Mouse (Mus musculus) hindbrain, postnatal 0 days (tissue): ENCODE data around the gene Cradd. TPM values are rescaled to one million over a fixed set of nuclear protein-coding genes. Genes with fewer than 3 reads are reported as not detected.

Experiments
- ATAC-seq: fragments of 200-750 bp; cut with Nextera tagmentation; 2 replicates; pipeline ENCODE4 v1.8.0; 2017; ENCODE audit warnings: mild to moderate bottlenecking, moderate TSS enrichment, moderate library complexity
- DNase-seq: peaks from one replicate; pipeline ENCODE4 v3.0.0-alpha.2; 2015; ENCODE audit warnings: low spot score
- H3K27ac ChIP-seq: fragments of 300-500 bp; sonication (generic); 2 replicates; pipeline ENCODE4 v1.5.1; 2014; ENCODE audit warnings: mild to moderate bottlenecking
- H3K27me3 ChIP-seq: fragments of 300-500 bp; sonication (generic); 2 replicates; pipeline ENCODE4 v1.6.1; 2014; ENCODE audit warnings: low read length, mixed read lengths; ENCODE audit not compliant: insufficient read depth
- H3K36me3 ChIP-seq: fragments of 300-500 bp; sonication (generic); 2 replicates; pipeline ENCODE4 v1.6.1; 2014; ENCODE audit warnings: low read length, mixed read lengths; ENCODE audit not compliant: insufficient read depth
- H3K4me1 ChIP-seq: fragments of 300-500 bp; sonication (generic); 2 replicates; pipeline ENCODE4 v1.6.1; 2014; ENCODE audit warnings: antibody characterized with exemption, low read length, mixed read lengths; ENCODE audit not compliant: insufficient read depth
- H3K4me2 ChIP-seq: fragments of 300-500 bp; sonication (generic); 2 replicates; pipeline ENCODE4 v1.6.1; 2014; ENCODE audit warnings: low read depth, mild to moderate bottlenecking, low read length, moderate library complexity, mixed read lengths
- H3K4me3 ChIP-seq: fragments of 300-500 bp; sonication (generic); 2 replicates; pipeline ENCODE4 v1.5.1; 2014; ENCODE audit warnings: low read length
- H3K9ac ChIP-seq: fragments of 300-500 bp; sonication (generic); replicated peaks from 2 replicates; pipeline ENCODE4 v1.6.1; 2014; ENCODE audit warnings: mild to moderate bottlenecking, low read length, moderate library complexity, mixed read lengths
- H3K9me3 ChIP-seq: fragments of 300-500 bp; sonication (generic); 2 replicates; pipeline ENCODE4 v1.6.1; 2016; ENCODE audit warnings: low read length, mixed read lengths
- CTCF ChIP-seq: IDR thresholded peaks from 2 replicates; pipeline ENCODE4 v1.5.1; 2016; ENCODE audit warnings: antibody characterized with exemption, control low read depth, low read depth
- WGBS: fragments of 180-500 bp; shearing (Covaris S2); extraction: QIAGEN DNeasy Blood & Tissue Kit; methylation state at CpG from one replicate; pipeline ENCODE4 v1.1.7; 2014; 5-methylcytosine and 5-hydroxymethylcytosine counted together
- polyA plus RNA-seq: library from polyadenylated mRNA; unstranded; fragments of >200 nt; fragmentation: Nextera tagmentation; extraction: Ambion mirVana; gene quantifications from 2 replicates; pipeline ENCODE4 v1.2.1, GENCODE M21; 2015
- total RNA-seq: library from RNA; depleted of rRNA; stranded (reverse); fragments of >200 nt; gene quantifications from 2 replicates; pipeline ENCODE4 v1.2.3, GENCODE M21; 2014

Cradd gene
- total and polyA plus RNA-seq, 2 experiments from 2014 or later, result 8.9 to 15.5 TPM

- no peaks in the 10 kb centered on the region for H3K9me3 ChIP-seq
- H3K4me1 ChIP-seq, result no peaks in the 10 kb centered on the region
- DNase-seq, result no peak
Observed at GRCm38 (mm10) chr10:95288206-95288605, 35.7 kb downstream of the Cradd start.

GRCm38 (mm10) chr10:95287351-95287750 lies 36.6 kb downstream of the Cradd start:
- no peaks in the 10 kb centered on the region for H3K4me1 ChIP-seq

More at GRCm38 (mm10) chr10:95288206-95288605, 35.7 kb downstream of the Cradd start:
- TF ChIP-seq CTCF, result no peak
- no peak overlapping the region for H3K4me3 ChIP-seq
- no peak overlapping the region for H3K27ac ChIP-seq
- no peak overlapping the region for H3K4me2 ChIP-seq
- no peaks in the 10 kb centered on the region for H3K36me3 ChIP-seq
- no peaks in the 10 kb centered on the region for H3K27me3 ChIP-seq
- WGBS, result 41% methylated on average over 4 of the region's 4 CpGs
- ATAC-seq, result no peak
- no peak overlapping the region for H3K9ac ChIP-seq

GRCm38 (mm10) chr10:95283434-95283833 lies 40.5 kb downstream of the Cradd start:
- no peak for TF ChIP-seq CTCF
- H3K9ac ChIP-seq, result no peak overlapping the region
- H3K27me3 ChIP-seq, result no peaks in the 10 kb centered on the region
- H3K4me2 ChIP-seq, result no peak overlapping the region
- H3K27ac ChIP-seq, result no peak overlapping the region
- DNase-seq (no peak), ATAC-seq (no peak)
- 90% methylated on average over 12 of the region's 12 CpGs for WGBS
- H3K9me3 ChIP-seq, result no peaks in the 10 kb centered on the region
- no peak overlapping the region for H3K4me3 ChIP-seq
- no peaks in the 10 kb centered on the region for H3K36me3 ChIP-seq
- 0 out of 2 replicates have a peak, but pooled peaks cover 4% of the 10 kb centered on the region for H3K4me1 ChIP-seq

More at GRCm38 (mm10) chr10:95287351-95287750, 36.6 kb downstream of the Cradd start:
- no peaks in the 10 kb centered on the region for H3K27me3 ChIP-seq
- no peaks in the 10 kb centered on the region for H3K9me3 ChIP-seq
- H3K9ac ChIP-seq, result no peak overlapping the region
- 86% methylated on average over 8 of the region's 8 CpGs for WGBS
- DNase-seq (no peak), ATAC-seq (no peak)
- H3K36me3 ChIP-seq, result no peaks in the 10 kb centered on the region
- no peak for TF ChIP-seq CTCF
- H3K4me3 ChIP-seq, result no peak overlapping the region
- H3K27ac ChIP-seq, result no peak overlapping the region
- no peak overlapping the region for H3K4me2 ChIP-seq

GRCm38 (mm10) chr10:95281996-95282395 lies 41.9 kb downstream of the Cradd start:
- H3K9ac ChIP-seq, result no peak overlapping the region
- H3K36me3 ChIP-seq, result no peaks in the 10 kb centered on the region
- TF ChIP-seq CTCF, result no peak
- H3K27me3 ChIP-seq, result no peaks in the 10 kb centered on the region
- no peak overlapping the region for H3K4me2 ChIP-seq
- H3K4me1 ChIP-seq, result 0 out of 2 replicates have a peak, but pooled peaks cover 4% of the 10 kb centered on the region
- DNase-seq, result no peak
- no peaks in the 10 kb centered on the region for H3K9me3 ChIP-seq
- H3K27ac ChIP-seq, result no peak overlapping the region
- WGBS, result 94% methylated on average over 3 of the region's 3 CpGs
- H3K4me3 ChIP-seq, result no peak overlapping the region
- no peak for ATAC-seq

- Histone ChIP-seq H3K27me3 (no peaks in the 10 kb centered on the region), H3K27ac (no peak overlapping the region), H3K4me1 (0 out of 2 replicates have a peak, but pooled peaks cover 4% of the 10 kb centered on the region), H3K4me3 (no peak overlapping the region), H3K9ac (no peak overlapping the region), H3K36me3 (no peaks in the 10 kb centered on the region), H3K9me3 (no peaks in the 10 kb centered on the region), H3K4me2 (no peak overlapping the region)
- no peak for ATAC-seq
- no peak for DNase-seq
- no peak for TF ChIP-seq CTCF
- 86% methylated on average over 6 of the region's 6 CpGs for WGBS
Observed at GRCm38 (mm10) chr10:95281466-95281990, 42.4 kb downstream of the Cradd start.

- Histone ChIP-seq H3K27me3 (no peaks in the 10 kb centered on the region), H3K4me3 (no peak overlapping the region), H3K27ac (no peak overlapping the region), H3K4me2 (no peak overlapping the region), H3K36me3 (no peaks in the 10 kb centered on the region), H3K4me1 (0 out of 2 replicates have a peak, but pooled peaks cover 4% of the 10 kb centered on the region), H3K9ac (no peak overlapping the region), H3K9me3 (no peaks in the 10 kb centered on the region)
- DNase-seq (peak; percentile 63), ATAC-seq (no peak)
- TF ChIP-seq CTCF, result no peak
- WGBS, result 72% methylated on average over 3 of the region's 3 CpGs
Observed at GRCm38 (mm10) chr10:95280327-95280726, 43.6 kb downstream of the Cradd start.

GRCm38 (mm10) chr10:95279459-95279858 lies 44.5 kb downstream of the Cradd start:
- no peak for ATAC-seq
- 87% methylated on average over 1 of the region's 1 CpGs for WGBS
- Histone ChIP-seq H3K4me1 (0 out of 2 replicates have a peak, but pooled peaks cover 4% of the 10 kb centered on the region), H3K4me3 (no peak overlapping the region), H3K36me3 (no peaks in the 10 kb centered on the region), H3K9me3 (no peaks in the 10 kb centered on the region), H3K27me3 (no peaks in the 10 kb centered on the region), H3K4me2 (no peak overlapping the region), H3K27ac (no peak overlapping the region), H3K9ac (no peak overlapping the region)
- no peak for TF ChIP-seq CTCF
- DNase-seq, result no peak
